Mouse (Mus musculus) heart, adult 2 months (tissue): ENCODE measurements around the gene Tjp3.

Experiments used
- CTCF ChIP-seq: fragments of 200-600 bp; IDR thresholded peaks from 2 replicates; pipeline ENCODE4 v1.8.1; 2022; ENCODE audit warnings: antibody characterized with exemption, mild to moderate bottlenecking, moderate library complexity
- EP300 ChIP-seq: fragments of 200-500 bp; IDR thresholded peaks from 2 replicates; pipeline ENCODE4 v1.6.1; 2011; ENCODE audit warnings: low read depth, low read length, control low read depth; ENCODE audit not compliant: insufficient read depth
- POLR2A ChIP-seq: fragments of 200-500 bp; IDR thresholded peaks from 2 replicates; pipeline ENCODE4 v1.6.1; 2011; ENCODE audit warnings: mild to moderate bottlenecking, low read depth, low read length, control low read depth; ENCODE audit not compliant: insufficient read depth

GRCm38 (mm10) chr10:81284189-81284588, 7.2 kb downstream of the Tjp3 start:
- TF ChIP-seq POLR2A (no peak), CTCF (no peak), EP300 (no peak)
